Mouse (Mus musculus) thymus, adult 2 months (tissue): Measurements from ENCODE around the gene Azi2.

Experiments used
- CTCF ChIP-seq: fragments of 200-500 bp; IDR thresholded peaks from 2 replicates; pipeline ENCODE4 v1.5.1; 2012; ENCODE audit warnings: mild to moderate bottlenecking, control low read depth, low read length, moderate library complexity, borderline replicate concordance; ENCODE audit not compliant: control insufficient read depth, poor library complexity, insufficient read depth; ENCODE audit errors: extremely low read depth
- POLR2A ChIP-seq: fragments of 200-500 bp; IDR thresholded peaks from 2 replicates; pipeline ENCODE4 v1.6.1; 2012; ENCODE audit warnings: mild to moderate bottlenecking, low read length, control low read depth, moderate library complexity; ENCODE audit not compliant: control insufficient read depth, poor library complexity, insufficient read depth; ENCODE audit errors: extremely low read depth

DNA sequence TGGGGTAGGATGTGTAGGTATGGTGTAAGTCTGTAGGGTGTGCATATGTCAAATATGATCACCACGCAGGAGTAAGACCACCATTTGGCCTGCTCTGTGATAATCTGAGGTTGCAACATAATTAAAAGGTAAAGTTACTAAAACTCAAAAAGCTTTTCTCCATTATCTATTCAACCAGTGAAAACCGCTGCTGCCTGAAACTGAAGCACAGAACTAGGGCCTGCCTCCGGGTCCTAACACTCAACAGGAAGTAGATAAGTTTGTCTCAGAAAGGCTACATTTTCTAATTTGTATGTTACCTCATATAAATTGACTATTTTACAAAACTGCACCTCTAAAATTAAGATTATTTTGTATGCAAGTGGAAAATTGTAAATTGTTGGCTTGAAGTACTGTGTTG, 38.8 kb upstream of the Azi2 start:
- TF ChIP-seq POLR2A (no peak), CTCF (no peak)
